Mouse (Mus musculus) testis, adult 2 months (tissue): ENCODE data around the gene Scube1.

Experiments
- CTCF ChIP-seq: fragments of 200-500 bp; IDR thresholded peaks from 2 replicates; pipeline ENCODE4 v1.5.1; 2012; ENCODE audit warnings: low read depth, mild to moderate bottlenecking, inconsistent platforms, low read length, moderate library complexity; ENCODE audit not compliant: control insufficient read depth, insufficient read depth, insufficient replicate concordance
- POLR2A ChIP-seq: fragments of 200-500 bp; IDR thresholded peaks from 2 replicates; pipeline ENCODE4 v1.6.1; 2012; ENCODE audit warnings: low read depth, mild to moderate bottlenecking, inconsistent platforms, low read length, moderate library complexity; ENCODE audit not compliant: control insufficient read depth

DNA sequence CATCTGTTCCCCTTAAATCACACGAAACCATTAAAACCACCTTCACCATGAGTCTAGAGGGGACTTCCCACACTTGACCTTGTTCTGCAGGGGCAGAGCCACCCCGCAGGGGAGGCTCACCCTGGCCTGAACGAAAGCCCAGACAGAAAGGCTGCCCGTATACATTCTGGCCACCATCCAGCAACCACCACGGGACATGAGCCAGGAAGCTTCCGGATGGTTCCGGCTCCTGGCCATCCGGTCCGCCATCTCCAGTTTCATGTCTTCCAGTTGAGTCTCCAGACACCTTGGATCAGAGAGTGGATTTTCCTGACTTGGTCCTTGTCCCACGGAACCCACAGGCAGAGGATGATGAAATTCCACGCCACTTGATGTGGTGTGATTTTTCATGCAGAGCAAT, 29.7 kb downstream of the Scube1 start:
- no peak for TF ChIP-seq CTCF
- TF ChIP-seq POLR2A, result no peak
